Mouse (Mus musculus) layer of hippocampus, postnatal 36 days (tissue): Measurements from ENCODE around the gene Ifitm5. TPM values are rescaled to one million over a fixed set of nuclear protein-coding genes. Genes with fewer than 3 reads are reported as not detected.

Experiments used
- DNase-seq, 2 experiments: peaks; one replicate each; pipeline ENCODE4 v3.0.0; 2022
- total RNA-seq, 2 experiments: library from RNA; stranded (reverse); gene quantifications; 2 replicates each; pipeline ENCODE4 v1.2.3; 2021

Gene Ifitm5
- total RNA-seq, 2 experiments from 2014 or later = not detected

GRCm38 (mm10) chr7:140961416-140961815, 11.3 kb upstream of the Ifitm5 start:
- DNase-seq = no peak

- no peak for DNase-seq
Measured at GRCm38 (mm10) chr7:140960026-140960425, 9.9 kb upstream of the Ifitm5 start.

- DNase-seq = no peak
Measured at GRCm38 (mm10) chr7:140959181-140959901, 9.2 kb upstream of the Ifitm5 start.

DNA sequence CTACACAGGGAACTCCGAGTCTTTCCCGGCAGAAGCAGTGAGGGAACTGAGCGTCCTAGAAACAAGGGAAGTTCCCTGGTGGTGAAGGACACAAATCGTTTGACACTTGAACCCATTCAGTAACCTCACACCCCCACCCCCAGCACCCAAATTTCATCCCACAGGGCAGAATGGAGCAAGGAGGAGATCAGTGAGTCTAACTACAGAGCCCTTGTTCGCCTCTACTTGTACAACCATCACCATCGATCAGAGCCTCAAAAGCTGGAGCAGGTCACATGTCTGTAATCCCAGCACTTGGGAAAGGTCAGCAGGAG, 6.4 kb upstream of the Ifitm5 start:
- no peak for DNase-seq

GRCm38 (mm10) chr7:140955758-140956555, 5.9 kb upstream of the Ifitm5 start, which contains the start of the genes Gm45717 and Ifitm2:
Gene Gm45717 (minus strand): TSS chr7:140955937.
Gene Ifitm2 (minus strand): TSS chr7:140955987.
- DNase-seq = no peak

GRCm38 (mm10) chr7:140955342-140955741, 5.3 kb upstream of the Ifitm5 start:
- DNase-seq = no peak

- DNase-seq = no peak
Measured at GRCm38 (mm10) chr7:140954733-140955071, 4.6 kb upstream of the Ifitm5 start.

DNA sequence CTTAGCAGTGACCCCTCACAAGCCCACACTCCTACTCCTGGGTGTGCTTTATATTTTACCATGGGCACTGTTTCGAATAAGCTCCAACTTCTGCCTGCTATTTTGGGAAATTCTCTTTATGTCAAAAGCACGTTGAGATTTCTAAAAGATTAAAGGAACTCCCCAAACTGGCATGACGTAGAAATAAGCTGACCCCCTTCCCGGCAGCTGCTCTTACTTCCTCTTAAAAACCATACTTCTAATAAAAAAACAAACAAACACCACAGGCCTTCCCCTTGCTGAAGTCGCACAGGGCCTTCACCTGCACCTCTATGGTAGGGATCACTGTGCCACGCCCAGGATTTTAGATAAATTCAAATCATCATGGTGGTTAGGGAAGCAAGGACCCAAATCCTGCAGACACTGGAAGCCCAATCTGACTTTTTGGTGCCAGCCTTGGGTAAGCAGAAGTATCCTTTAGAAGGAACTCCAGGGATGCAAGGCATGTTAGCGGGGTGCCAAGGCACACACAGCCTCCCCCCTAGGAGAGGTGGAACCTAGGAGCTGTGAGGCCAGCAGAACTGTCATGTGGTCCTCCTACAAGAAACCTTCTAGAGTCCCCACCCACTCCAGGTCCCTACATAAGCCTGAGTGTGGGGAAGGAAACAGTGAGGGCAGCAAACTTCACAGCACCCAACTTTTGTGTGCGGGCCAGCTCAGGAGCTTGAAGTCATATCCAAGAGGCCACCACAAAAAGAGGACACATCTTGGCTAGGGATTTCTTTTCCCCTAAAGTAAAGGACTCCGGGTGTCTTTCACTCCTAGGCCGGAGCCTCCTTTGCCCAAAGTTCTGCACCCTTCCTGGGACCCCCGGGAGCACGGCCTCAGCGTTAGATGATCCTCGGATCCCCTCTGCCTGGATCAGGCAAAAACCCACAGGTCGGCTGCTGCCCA, 4.0 kb upstream of the Ifitm5 start:
- no peak for DNase-seq

DNA sequence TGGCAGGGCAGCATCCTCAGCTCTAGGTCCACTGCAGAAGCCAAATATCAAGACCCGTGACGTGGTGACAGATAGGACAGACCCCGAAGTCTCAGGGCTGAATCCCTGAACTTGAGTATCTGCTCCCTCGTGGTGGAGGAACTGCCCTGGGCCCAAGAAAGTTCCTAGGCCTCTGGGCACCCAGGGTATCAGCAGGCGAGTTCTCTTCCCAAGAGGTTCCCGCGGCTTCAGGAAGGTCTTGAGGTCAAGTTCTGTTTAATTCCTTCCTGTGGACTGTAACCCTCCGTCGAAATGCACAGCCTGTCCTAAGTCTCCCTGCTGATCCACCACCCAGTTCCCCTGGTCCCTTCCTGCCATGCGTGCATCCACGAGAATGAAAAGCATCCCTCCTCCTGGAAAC, 3.0 kb upstream of the Ifitm5 start:
- no peak for DNase-seq

GRCm38 (mm10) chr7:140952441-140952840, 2.4 kb upstream of the Ifitm5 start:
- no peak for DNase-seq

- no peak for DNase-seq
Measured at GRCm38 (mm10) chr7:140951765-140952164, 1.7 kb upstream of the Ifitm5 start.

DNA sequence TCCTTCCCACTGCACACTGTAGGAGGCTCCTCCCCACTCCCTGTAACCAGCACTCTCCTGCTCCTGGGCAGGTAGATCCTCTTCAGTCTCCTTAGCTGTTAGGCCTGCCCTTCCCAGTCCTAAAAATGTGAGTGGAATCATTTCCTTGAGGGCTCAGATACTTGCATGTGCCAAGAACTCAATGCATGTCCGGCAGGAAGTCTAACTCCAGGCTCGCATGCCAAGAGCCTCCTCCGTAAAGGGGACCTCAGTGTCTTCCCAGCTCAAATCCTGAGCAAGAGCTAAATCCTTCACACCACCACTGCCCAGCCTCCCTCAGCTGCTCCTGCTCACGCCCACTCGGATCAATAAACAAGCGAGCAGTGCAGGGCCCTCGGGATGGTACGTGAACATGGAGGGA, 960 bp upstream of the Ifitm5 start:
- no peak for DNase-seq

- no peak for DNase-seq
Measured at GRCm38 (mm10) chr7:140949255-140949654, 836 bp downstream of the Ifitm5 start.

GRCm38 (mm10) chr7:140948161-140948560, 1.9 kb downstream of the Ifitm5 start:
- no peak for DNase-seq

GRCm38 (mm10) chr7:140946980-140947379, 3.1 kb downstream of the Ifitm5 start:
- no peak for DNase-seq

DNA sequence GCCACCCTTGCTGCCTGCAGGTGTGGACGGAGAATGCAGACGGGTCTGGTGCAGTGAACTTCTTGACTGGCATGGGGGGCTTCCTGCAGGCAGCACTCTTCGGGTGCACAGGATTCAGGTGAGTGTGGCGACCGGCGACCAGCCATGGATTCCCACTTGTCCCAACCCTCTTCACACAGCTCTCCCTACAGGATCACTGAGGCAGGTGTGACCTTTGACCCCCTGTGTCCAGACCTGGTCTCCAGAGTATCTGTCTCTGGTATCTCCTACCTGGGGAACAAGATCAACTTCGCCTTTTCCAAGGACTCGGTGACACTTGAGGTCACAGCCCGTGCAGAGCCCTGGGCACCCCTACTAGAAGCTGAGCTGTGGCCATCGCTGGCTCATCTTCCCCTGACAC, 3.8 kb downstream of the Ifitm5 start:
- no peak for DNase-seq

DNA sequence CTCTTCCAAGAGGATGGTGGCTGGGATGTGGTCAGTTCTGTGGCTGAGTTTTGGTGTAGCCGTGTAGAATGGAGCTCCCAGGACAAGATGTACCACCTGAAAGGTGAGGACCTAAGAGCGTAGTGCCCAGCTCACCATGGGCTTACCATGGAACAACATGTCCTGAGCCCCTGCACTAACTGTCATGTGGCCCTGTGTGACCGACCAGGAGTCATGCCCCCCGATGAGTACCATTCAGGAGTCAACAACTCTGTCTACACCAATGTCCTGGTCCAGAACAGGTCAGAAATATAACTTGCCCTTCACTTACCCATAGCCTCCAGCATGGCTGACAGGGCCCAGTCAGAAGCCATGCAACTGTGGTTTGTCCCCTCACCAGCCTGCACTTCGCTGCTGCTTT, 4.8 kb downstream of the Ifitm5 start:
- DNase-seq = no peak

GRCm38 (mm10) chr7:140944236-140944635, 5.9 kb downstream of the Ifitm5 start:
- no peak for DNase-seq

DNA sequence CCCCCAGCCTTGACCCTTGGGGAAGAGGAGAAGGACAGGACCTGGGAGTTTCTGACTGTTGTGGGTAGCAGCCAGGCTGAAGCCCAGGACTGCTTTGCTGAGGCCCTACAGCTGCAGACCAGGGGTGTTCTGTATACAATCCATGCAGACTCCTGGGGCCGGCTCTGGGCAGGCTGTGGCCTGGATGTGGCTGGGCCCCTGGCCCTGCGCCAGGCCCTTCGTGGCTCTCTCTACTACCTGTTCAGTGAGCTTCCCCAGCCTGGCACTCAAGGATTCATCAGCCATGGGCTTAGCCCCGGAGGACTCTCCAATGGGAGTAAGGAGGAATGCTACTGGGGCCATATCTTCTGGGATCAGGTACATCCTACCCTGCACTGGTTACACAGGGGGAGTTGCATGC, 6.7 kb downstream of the Ifitm5 start:
- no peak for DNase-seq

- DNase-seq = no peak
Measured at GRCm38 (mm10) chr7:140942811-140943210, 7.3 kb downstream of the Ifitm5 start.

GRCm38 (mm10) chr7:140942341-140942740, 7.8 kb downstream of the Ifitm5 start:
- no peak for DNase-seq

DNA sequence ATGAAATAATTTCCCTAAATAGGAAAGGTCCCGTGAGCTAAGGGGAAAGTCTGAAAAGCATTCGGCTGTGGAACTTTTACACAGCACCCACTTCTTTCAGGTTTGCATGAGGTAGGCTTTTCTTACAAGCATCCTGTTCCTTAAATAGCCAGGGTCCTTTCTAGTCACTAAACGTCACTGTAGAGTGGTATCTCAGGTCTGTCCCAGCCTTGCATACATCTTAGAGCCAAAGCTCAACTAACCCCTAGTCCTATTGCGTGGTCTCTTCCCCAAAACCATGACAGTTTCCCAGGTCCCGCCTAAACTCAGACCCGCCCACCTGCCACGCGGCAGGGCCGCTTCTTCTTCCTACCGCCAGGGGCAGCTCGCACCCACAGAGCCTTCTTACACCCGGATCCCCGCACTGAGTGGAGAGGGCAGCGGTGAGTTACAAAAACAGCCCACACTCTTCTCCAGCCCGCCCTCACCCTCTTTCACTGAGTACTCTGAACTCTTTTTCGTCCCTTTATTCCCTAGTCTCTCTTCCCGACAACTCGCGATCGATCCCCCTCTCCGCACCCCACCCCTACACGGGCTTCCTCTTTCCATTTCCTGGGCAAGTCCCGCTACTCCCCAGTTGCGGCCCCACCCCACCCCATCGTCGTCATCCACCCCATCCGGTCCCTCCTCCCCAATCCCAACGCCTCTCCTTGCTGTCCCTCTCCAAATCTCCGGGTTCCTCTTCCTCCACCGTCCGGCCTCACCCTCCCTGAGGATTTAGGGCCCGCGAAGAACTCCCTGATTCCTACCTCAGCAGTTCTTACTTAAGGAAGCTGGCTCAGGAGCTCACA, 8.7 kb downstream of the Ifitm5 start, which contains the start of gene Pgghg:
TSS of gene Pgghg (plus strand) at position 170 of the 830 bp plus-strand sequence.
- DNase-seq = peak; percentile 48 to 55
